Mouse (Mus musculus) small intestine, adult 2 months (tissue): Measurements from ENCODE around the gene Sipa1l1. TPM values are rescaled to one million over a fixed set of nuclear protein-coding genes. Genes with fewer than 3 reads are reported as not detected.
"Not testable (repeated sequence)": the region's sequence is repeated elsewhere in the genome, so short reads cannot be mapped to it uniquely, and the experiment has no call there.

Experiments
- H3K27ac ChIP-seq: fragments of 200-500 bp; 2 replicates; pipeline ENCODE4 v1.5.1; 2012; ENCODE audit warnings: low read depth, low read length, control low read depth, inconsistent platforms; ENCODE audit not compliant: insufficient read depth
- H3K27me3 ChIP-seq: fragments of 200-500 bp; 2 replicates; pipeline ENCODE4 v1.6.1; 2012; ENCODE audit warnings: mild to moderate bottlenecking, moderate library complexity, low read length, inconsistent platforms; ENCODE audit not compliant: control insufficient read depth, insufficient read depth
- H3K36me3 ChIP-seq: fragments of 200-500 bp; 2 replicates; pipeline ENCODE4 v1.6.1; 2012; ENCODE audit warnings: mild to moderate bottlenecking, low read length, control low read depth, inconsistent platforms; ENCODE audit not compliant: control insufficient read depth, insufficient read depth
- H3K4me1 ChIP-seq: fragments of 200-500 bp; 2 replicates; pipeline ENCODE4 v1.6.1; 2012; ENCODE audit warnings: low read length, inconsistent platforms, mixed read lengths; ENCODE audit not compliant: control insufficient read depth, insufficient read depth, insufficient read length
- H3K4me3 ChIP-seq: fragments of 200-500 bp; 2 replicates; pipeline ENCODE4 v1.5.1; 2012; ENCODE audit warnings: low read depth, mild to moderate bottlenecking, control low read depth, inconsistent platforms, low read length, moderate library complexity
- CTCF ChIP-seq: fragments of 200-500 bp; IDR thresholded peaks from 2 replicates; pipeline ENCODE4 v1.5.1; 2012; ENCODE audit warnings: low read depth, mild to moderate bottlenecking, control low read depth, inconsistent platforms, low read length, moderate library complexity, mixed read lengths; ENCODE audit not compliant: insufficient replicate concordance, insufficient read length; ENCODE audit errors: extremely low read depth
- POLR2A ChIP-seq: fragments of 200-500 bp; IDR thresholded peaks from 2 replicates; pipeline ENCODE4 v1.6.1; 2012; ENCODE audit warnings: low read depth, mild to moderate bottlenecking, control low read depth, inconsistent platforms, low read length, moderate library complexity
- WGBS: fragments of 180-500 bp; shearing (Covaris S2); methylation state at CpG from one replicate; pipeline ENCODE4 v1.1.7; 2018; 5-methylcytosine and 5-hydroxymethylcytosine counted together
- polyA plus RNA-seq: library from polyadenylated mRNA; depleted of rRNA; stranded (reverse); fragments of >200 nt; gene quantifications from 2 replicates; pipeline ENCODE4 v1.2.3, GENCODE M21; 2012

Sipa1l1 gene
- polyA plus RNA-seq, 1 experiment: 13.4 TPM

- H3K36me3 ChIP-seq: no peaks in the 10 kb centered on the region
- H3K27ac ChIP-seq: no peak overlapping the region
- H3K4me3 ChIP-seq: no peak overlapping the region
- no peaks in the 10 kb centered on the region for H3K4me1 ChIP-seq
- TF ChIP-seq POLR2A (no peak), CTCF (no peak)
- WGBS: 88% methylated on average over 4 of the region's 4 CpGs
- H3K27me3 ChIP-seq: no peaks in the 10 kb centered on the region
Measured at GRCm38 (mm10) chr12:82474409-82474808, 305.3 kb downstream of the Sipa1l1 start.

DNA sequence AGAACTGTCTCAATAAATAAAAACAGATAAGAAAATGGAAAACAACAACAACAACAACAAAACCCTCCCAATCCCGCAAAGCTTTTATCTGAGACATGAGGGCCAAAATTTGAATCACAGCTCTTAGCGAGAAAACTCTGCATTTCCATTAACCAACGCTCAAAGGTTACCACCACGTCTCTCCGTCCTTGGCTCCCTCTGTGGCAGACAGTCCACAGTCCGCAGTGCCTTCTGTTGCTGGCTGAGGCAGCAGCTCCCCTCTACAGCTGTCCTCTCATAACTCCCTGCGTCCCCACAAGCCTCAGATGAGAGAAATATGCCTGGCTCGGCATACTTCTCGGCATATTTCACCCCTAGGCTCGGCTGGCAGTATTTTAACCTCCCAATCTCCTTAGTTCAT lies 306.9 kb downstream of the Sipa1l1 start:
- Histone ChIP-seq H3K27ac (no peak overlapping the region), H3K36me3 (no peaks in the 10 kb centered on the region)
- WGBS: 79% methylated on average over 10 of the region's 10 CpGs

GRCm38 (mm10) chr12:82476580-82476979 lies 307.5 kb downstream of the Sipa1l1 start:
- no peak for TF ChIP-seq CTCF
- TF ChIP-seq POLR2A: no peak
- no peak overlapping the region for H3K4me3 ChIP-seq
- no peaks in the 10 kb centered on the region for H3K36me3 ChIP-seq
- H3K27me3 ChIP-seq: no peaks in the 10 kb centered on the region
- 43% methylated on average over 2 of the region's 2 CpGs for WGBS
- H3K27ac ChIP-seq: no peak overlapping the region
- no peaks in the 10 kb centered on the region for H3K4me1 ChIP-seq

More for the DNA sequence above, 306.9 kb downstream of the Sipa1l1 start:
- no peak for TF ChIP-seq CTCF
- TF ChIP-seq POLR2A: no peak
- Histone ChIP-seq H3K4me1 (no peaks in the 10 kb centered on the region), H3K4me3 (no peak overlapping the region), H3K27me3 (no peaks in the 10 kb centered on the region)

- TF ChIP-seq CTCF (no peak), POLR2A (no peak)
- H3K4me1 ChIP-seq: no peaks in the 10 kb centered on the region
- no peaks in the 10 kb centered on the region for H3K36me3 ChIP-seq
- 59% methylated on average over 5 of the region's 5 CpGs for WGBS
- H3K27me3 ChIP-seq: no peaks in the 10 kb centered on the region
- no peak overlapping the region for H3K27ac ChIP-seq
- H3K4me3 ChIP-seq: no peak overlapping the region
Measured at GRCm38 (mm10) chr12:82477826-82478225, 308.7 kb downstream of the Sipa1l1 start.

DNA sequence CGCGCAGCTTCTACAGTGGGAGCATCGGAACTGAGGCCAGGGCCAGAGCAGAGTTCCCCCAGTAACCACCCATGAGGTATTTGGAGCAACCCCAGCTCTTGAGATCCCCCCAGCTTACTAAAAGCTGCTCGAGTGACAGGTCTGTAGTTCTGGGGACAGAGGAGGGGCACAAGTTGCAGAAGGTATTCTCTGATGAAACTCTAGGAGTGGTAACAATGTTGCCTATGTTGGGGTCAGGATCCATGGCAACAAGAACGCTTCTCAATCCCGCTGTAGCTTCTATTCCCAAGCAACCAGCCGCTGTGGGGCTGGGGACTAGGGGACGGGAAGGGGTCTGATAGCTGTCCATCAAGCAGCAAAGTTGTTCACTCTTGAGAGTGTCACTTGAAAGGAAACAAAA lies 309.1 kb downstream of the Sipa1l1 start:
- Histone ChIP-seq H3K27ac (no peak overlapping the region), H3K36me3 (no peaks in the 10 kb centered on the region), H3K27me3 (no peaks in the 10 kb centered on the region), H3K4me3 (no peak overlapping the region), H3K4me1 (no peaks in the 10 kb centered on the region)
- no peak for TF ChIP-seq CTCF
- no peak for TF ChIP-seq POLR2A
- WGBS: 50% methylated on average over 8 of the region's 8 CpGs

GRCm38 (mm10) chr12:82479393-82479792 lies 310.3 kb downstream of the Sipa1l1 start:
- H3K4me3 ChIP-seq: no peak overlapping the region
- no peaks in the 10 kb centered on the region for H3K27me3 ChIP-seq
- H3K4me1 ChIP-seq: no peaks in the 10 kb centered on the region
- 70% methylated on average over 3 of the region's 3 CpGs for WGBS
- H3K27ac ChIP-seq: no peak overlapping the region
- TF ChIP-seq POLR2A: no peak
- no peak for TF ChIP-seq CTCF
- H3K36me3 ChIP-seq: no peaks in the 10 kb centered on the region

DNA sequence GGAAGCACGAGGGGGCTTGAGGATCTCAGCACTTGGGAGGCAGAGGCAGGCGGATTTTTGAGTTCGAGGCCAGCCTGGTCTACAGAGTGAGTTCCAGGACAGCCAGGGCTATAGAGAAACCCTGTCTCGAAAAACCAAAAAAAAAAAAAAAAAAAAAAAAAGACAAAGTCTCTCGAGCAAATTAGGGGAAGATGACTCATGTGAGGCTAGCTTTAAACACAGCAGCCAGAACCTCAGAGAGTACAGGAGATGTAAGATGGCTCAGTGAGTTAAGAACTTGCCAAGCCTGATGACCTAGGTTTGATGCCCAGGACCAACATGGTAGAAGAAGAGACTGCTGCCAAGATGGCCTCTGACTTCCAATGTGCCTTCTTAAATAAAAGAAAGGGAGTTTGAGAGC lies 311.3 kb downstream of the Sipa1l1 start:
- 79% methylated on average over 4 of the region's 5 CpGs for WGBS
- H3K4me3 ChIP-seq, H3K27ac ChIP-seq, H3K27me3 ChIP-seq, H3K4me1 ChIP-seq, H3K36me3 ChIP-seq: not testable (repeated sequence)

DNA sequence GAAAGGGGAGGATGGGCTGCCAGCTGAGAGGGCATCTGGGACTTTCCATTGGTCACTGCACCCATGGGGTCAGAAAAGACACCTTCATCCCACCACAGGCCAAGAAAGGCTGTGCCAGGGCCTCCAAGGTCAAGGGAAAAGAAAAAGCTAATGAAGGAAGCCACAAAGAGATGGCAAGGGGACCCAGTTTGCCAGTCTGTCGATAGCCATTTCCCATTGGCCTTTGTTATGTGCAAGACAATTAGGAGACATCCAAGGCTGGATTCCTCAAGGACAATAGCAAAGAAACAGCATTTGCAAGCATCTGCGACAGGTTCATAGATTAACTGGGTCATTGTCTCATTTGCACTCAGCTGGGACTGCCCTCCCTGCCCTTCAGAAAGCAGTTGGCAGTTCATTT lies 316.3 kb downstream of the Sipa1l1 start:
- Histone ChIP-seq H3K4me3 (no peak overlapping the region), H3K36me3 (no peaks in the 10 kb centered on the region), H3K4me1 (no peaks in the 10 kb centered on the region), H3K27me3 (no peaks in the 10 kb centered on the region), H3K27ac (no peak overlapping the region)
- TF ChIP-seq POLR2A (no peak), CTCF (no peak)
- 69% methylated on average over 2 of the region's 2 CpGs for WGBS
